Mouse (Mus musculus): ENCODE measurements around the gene Mcur1.

Gene Mcur1

DNA sequence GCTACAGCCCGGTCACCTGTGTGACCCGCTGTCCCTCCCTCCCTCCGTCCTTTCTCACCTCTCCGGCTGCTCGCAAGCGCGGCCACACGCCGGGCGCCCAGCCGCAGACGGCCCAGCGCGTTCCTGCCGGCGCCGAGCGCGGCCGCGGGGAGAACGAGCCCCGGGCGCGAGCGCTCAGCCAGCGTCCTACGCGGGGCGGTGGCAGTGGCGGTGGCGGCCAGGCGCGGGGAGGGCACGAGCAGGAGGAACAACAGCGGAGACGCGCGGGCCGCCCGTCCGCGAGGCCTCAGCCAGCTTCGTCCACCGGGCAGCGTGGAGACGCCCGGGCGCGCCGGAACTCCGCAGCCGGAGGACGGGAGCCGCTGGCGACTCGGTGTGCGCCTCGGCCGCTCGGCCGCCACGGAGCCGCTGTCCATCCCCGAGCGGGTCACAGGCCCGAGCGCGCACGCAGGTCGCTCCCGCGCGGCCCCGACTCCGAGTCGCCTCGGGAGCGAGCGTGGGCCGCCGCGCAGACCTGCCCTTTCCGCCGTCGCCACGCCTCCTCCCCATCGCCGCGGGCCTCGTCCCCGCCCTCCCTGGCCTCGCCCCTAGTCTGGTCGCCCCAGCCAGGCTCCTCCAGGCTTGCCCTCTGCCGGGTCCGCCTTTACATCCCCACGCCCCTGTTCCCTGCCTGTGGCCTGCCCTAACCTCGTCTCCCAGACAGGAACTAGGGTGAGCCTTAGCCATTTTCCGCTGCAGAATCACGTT is at the start of gene Mcur1:
Gene Mcur1, minus strand, starts transcription at position 481 of the 747 bp plus-strand sequence.
- peak; percentile 94 for DNase-seq (ENCODE audit: low read depth, low spot score)

DNA sequence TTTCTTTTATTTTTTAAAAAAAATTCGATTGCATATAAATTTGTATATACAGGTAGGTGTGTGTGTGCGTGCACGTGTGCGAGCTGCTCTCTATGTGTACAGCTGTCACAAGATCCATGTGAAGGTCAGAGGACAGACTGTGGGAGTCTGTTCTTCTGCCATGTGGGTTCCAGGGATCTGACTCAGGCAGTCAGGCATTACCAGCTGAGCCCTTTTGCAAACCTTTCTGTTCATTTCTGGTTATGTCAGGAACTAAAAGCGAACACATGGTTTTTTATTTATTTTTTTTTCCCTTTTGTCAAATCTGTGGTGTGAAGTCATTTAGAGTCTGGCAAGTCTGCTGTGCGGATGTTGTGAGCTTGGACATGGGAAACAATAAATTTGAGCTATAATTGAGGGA is 48.9 kb upstream of the Mcur1 start:
- no peak for DNase-seq (ENCODE audit: low read depth, low spot score)

DNA sequence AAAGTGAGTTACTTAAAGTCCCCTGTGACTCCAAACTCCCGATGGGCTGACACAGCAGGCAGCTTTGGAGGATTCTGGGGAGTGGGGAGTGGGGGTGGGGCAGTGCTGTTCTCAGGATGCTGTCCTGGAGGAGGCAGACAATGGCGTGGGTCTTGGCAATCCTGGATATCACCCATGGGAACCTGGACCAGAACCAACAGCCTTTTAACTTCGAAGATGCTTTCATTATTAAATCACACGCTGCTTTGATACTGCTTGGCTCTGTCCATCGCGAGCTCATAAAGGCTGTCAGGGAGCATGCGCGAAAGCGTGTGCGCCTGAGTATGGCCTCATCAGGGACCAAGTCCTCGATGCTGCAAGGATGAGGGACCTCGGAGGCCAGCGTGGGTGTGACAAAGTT is 43.1 kb upstream of the Mcur1 start:
- DNase-seq (ENCODE audit: low read depth, low spot score), result no peak

DNA sequence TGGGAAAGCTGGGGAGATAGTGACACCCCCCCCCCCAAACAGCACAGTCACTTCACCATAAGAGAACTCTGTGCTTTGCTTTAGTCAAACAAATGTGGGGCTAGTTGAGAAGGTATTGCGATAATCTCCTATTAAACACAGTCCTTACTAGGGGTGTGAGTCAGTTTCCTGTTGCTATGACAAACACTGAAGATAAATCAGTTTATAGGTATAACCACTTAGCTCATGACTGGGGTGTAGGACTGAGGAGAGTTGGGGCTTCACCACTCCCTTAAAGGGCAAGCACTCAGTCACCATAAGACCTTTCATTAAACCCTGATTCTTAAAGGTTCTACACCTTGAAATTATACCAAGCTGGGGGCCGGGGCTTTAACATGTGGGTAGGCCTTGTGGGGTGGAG is 42.4 kb upstream of the Mcur1 start:
- DNase-seq (ENCODE audit: low read depth, low spot score), result no peak

DNA sequence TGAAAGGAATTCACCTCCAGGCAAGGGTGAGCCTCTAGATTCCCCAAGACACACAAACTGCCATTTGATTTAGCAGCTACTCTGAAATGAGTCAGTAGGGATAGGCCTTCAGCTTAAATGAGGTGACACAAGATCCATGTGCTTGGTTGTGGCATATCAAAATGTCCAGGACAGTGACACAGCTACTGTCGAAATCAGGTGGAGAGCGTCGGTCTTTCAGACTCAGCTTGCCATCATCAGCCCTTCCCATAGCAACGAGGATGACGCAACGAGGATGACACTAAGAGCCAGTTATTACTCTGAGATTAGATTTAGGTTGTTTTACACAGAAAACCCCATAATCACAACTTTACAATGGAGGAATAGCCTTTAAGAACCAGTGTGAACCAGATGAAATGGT is 41.0 kb upstream of the Mcur1 start:
- no peak for DNase-seq (ENCODE audit: low read depth, low spot score)

DNA sequence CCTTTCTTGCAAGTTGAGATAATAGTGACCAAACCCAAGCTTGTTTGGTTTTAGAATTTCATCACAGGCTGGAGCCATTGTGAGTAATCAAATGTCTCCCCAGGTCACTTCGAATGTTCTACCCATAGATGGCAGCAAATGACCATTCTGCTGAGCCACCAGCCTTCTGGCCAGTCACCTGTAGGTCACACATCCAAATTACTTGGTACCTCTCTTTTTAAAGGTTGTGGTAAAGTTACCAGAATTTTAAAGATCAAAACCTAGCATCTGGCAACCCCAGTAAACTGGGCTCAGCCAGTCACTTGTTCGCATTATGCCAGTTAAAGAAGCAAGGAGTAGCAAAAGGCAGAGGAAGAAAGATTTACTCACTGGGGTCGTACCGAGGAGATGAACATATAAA is 35.9 kb upstream of the Mcur1 start:
- DNase-seq (ENCODE audit: low read depth, low spot score), result peak; percentile 54

DNA sequence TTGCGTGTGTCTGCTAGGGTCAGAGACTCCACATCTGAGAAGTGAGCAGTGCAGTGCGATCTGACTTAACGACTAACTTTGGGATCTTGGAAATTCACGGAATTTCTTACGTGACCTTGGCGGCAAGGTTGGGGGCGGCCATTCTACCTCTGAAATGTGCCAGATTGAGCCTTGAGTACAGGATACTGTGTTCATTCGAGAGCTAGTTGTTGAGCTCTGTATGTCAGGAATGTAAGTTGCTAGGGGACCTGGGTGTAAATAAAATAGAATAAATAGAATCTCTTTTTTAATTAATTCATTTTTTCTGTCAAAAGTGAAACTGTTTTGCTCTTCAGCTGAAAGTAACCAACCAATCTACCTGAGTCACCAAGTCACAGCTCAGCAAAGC is 32.7 kb upstream of the Mcur1 start:
- no peak for DNase-seq (ENCODE audit: low read depth, low spot score)

DNA sequence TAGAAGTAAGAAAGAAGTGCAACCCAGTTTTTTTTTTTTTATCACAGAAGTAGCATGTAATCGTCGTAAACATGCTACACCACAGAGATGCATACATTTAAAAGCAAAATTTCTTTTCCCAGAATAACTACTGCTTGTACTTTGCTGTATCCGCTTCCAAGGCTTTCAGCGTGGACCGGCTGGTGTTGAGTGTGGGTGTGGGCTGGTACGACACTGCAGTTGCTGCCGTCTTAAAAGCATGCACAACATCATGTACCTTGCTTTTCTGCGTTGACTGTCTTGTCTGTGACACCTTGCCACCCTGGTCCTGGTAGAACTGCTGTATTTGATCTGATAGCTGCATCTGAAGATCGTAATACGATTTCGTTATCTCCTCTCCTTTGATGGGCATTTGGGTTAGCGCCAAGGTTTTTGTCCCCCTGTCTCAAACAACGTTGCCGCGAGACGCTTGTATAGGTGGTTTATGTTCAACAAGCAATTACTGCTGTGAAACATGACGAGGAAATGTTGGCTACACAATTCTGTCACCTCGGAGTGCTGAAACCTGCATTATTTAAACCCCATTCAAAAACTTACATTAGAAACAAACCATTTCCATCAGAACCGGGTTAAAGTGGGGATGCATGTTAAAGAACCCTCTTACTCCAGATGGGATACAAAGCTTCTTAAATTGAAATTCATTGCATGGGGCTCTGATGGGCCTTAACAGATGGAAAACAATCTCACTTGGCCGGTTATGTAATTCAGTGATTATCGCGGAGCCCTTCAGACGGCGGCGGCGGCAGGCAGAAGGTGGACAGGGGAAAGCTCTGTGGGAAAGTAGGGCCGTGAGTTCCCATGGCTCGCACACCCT is 32.1 kb upstream of the Mcur1 start:
- no peak for DNase-seq (ENCODE audit: low read depth, low spot score)

DNA sequence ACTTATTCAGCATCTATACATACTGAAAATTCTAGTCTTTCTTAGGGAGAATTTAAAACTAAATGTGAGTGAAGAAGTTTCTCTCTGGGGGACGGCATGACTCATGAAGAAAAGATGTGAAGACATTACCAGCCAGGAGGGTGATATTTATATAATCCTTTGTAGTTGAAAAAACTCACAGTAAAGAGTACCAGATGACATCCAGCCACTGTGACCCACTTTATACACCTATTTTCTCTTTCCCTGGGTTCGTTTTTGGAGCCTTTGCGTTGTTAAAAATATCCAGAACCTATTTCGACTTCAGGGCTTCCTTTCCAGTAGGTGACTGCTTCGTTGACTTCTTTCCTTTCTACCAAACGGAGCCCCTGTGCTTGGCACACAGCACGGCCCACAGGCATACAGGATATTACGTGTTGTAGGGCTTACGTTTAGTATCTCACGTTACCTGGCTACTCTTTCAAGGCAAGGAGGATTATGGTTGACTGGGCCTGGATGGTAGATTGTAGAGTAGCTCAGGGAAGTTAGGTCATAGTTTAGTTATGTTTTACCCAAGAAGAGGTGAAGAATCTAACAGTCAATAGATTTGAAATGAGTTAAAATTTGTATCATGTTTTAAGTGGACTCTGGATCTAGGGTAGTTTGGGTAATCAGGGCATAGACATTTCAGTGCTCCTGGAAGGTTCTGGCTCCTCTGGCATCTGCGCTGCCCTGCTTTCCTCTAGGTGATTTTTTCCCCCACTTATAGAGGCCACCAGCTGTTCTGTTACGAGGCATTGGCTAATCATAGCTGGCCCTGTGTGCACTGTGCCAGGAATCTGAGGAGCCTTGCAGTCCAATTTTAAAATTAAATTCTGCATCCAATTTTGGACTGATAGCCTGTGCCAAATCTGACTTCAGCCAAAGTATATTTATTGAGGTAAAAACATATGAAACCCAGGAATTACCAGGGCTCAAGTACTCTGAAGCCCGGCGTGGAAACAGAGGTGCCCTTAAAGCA is 28.2 kb upstream of the Mcur1 start:
- DNase-seq (ENCODE audit: low read depth, low spot score), result no peak

DNA sequence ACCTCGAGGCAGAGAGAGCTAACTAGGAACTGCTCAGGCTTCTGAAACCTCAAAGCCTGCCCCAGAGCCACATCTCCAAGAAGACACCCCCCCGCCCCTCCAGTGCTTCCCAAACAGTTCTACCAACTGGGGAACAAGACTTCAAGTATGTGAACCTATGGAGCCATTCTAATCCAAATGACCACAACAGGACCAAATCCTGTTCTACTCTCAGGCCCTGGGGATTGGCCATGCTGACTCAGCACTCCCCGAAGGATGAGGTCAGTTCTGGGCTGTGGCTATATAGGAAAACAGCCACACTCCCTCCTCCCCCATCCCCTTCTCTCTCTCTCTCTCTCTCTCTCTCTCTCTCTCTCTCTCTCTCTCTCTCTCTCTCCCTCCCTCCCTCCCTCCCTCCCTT is 27.0 kb upstream of the Mcur1 start:
- no peak for DNase-seq (ENCODE audit: low read depth, low spot score)

DNA sequence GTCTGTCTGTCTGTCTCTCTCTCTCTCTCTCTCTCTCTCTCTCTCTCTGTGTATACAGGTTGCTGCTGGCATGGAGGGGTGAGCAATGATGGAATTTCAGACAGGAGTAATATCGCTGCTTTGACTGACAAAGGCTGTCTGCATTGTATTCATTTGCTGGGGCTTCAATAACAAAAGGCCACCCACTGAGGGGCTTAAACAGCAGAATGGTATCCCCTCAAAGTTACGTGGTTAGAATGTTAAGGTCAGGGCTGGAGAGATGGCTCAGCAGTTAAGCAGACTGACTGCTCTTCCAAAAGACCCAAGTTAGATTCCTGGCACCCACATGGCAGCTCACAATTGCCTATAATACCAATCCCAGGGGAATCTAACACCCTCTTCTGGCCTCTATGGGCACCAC is 25.3 kb upstream of the Mcur1 start:
- DNase-seq (ENCODE audit: low read depth, low spot score), result no peak

DNA sequence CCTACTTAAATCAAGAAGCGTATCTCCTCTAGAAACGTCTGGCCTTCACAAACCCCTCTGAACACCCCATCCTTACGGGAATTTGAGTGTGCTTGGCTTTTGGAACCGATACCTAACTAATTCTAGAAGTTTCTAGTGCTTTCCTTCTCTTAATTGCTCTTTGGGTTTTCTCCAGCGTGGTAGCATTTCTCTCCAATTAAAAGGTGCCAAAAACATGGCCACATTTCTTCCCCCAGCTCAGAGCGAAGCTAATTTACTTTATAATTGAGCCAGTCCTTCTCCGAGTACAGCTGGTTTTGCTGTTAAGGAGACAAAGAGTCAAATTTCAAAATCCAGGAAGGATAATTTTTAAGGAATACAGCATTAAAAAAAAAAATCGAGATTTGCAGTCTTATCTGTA is 23.5 kb upstream of the Mcur1 start:
- no peak for DNase-seq (ENCODE audit: low read depth, low spot score)

DNA sequence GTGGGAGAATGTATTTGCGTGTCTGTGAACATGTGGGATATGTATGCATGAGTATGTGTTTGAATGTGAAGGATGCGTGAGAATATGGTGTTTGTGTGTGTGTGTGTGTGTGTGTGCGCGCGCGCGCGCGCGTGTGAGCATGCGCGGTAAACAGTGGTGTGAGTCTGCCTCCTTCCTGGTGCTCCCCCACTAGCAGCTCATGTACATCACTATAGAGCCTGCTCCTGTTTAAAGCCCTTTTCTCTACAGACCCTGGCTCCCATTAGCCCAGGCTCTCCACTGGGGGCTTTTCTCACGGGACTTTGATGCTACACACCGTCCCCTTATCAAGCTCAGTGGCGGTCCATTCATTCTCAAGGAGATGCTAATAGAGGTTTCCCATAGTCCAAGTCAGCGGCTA is 23.0 kb upstream of the Mcur1 start:
- DNase-seq (ENCODE audit: low read depth, low spot score), result no peak

DNA sequence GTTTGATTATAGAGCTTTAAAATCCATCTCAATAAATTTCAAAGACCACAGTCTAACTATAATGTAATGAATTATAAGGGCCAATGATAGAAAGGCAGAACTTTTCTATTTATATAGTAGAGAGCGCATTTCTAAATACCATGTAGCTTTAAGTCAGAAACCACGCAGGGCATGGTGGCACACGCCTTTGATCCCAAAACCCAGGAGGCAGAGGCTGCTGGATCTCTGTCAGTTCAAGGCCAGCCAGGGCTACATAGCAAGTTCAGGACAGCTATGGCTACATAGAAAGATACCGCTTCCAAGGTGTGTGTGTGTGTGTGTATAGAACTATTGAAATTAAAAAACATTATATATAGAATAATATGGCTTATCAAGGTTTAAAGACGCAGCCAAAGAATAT is 20.7 kb upstream of the Mcur1 start:
- DNase-seq (ENCODE audit: low read depth, low spot score), result no peak

DNA sequence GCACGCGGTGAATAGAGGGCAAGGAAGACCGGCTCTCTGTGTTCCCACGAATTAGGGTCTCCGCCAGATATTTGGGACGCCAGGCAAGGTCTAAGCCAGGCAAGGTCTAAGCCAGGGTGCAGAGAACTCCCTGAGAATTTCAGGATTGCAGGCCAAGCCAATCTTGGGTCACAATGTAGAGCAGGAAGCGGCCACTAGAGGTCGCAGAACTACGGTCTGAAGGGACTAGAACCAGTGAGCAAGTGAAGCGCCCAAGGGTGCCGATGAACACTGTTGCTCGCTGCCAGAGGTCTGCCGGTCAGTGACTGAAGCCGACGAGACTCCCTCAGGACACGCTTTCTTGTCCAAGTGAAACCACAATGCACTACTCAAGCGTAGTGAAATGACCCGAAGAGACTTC is 19.7 kb upstream of the Mcur1 start:
- peak; percentile 45 for DNase-seq (ENCODE audit: low read depth, low spot score)

DNA sequence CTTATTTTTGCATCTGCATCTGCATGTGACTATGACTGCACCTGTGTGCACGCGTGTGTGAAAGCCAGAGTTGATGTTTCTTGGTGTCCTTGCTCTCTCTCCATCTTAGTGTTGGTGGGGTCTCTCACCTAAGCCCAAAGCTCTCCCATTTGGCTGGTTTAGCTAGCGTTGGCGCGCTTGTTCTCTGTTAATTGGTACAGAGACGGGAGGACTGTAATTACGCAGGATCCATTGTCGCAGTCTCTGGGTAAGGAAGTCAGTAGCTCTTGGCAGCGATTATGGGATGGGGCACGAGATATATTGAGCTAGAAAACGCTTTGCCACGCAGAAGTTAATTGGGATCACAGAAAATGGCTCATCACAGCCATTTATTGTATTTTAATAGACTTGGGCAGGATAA is 17.8 kb upstream of the Mcur1 start:
- DNase-seq (ENCODE audit: low read depth, low spot score), result no peak

DNA sequence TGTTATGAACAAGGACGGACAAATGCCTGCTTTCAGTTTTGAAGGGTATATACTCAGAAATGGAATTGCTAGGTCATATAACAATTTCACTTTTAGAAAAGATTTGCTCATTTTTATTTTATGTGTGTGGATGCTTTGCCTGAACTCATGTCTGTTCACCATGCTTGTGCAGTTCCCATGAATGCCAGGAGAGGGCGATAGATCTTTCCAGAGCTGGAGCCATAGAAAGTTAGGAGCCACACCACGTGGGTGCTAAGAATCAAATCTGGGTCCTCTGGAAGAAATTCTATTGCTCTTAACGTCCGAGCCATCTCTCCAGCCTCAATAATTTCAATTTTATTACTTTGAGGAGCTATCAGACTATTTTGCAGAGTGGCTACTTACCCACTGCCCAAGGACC is 17.3 kb upstream of the Mcur1 start:
- DNase-seq (ENCODE audit: low read depth, low spot score), result peak; percentile 30

DNA sequence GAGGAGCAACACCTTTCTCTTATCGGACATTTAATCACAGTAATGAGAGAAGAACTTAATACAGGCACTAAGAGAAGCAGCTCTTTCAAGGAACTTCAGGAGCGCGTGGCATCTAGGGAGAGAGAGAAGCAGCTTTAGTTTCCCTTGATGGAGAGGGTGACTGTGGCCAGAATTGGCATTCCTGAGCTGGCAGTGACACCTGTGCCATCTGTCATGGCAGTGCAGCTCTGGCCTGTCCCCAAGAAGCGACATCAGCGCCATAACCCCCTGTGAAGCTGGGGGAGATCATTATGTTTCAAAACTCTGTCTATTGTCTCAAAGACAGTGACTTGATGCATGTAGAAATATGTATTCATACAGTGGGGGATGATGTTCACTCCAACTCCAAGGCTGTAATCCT is 15.4 kb upstream of the Mcur1 start:
- DNase-seq (ENCODE audit: low read depth, low spot score), result no peak

DNA sequence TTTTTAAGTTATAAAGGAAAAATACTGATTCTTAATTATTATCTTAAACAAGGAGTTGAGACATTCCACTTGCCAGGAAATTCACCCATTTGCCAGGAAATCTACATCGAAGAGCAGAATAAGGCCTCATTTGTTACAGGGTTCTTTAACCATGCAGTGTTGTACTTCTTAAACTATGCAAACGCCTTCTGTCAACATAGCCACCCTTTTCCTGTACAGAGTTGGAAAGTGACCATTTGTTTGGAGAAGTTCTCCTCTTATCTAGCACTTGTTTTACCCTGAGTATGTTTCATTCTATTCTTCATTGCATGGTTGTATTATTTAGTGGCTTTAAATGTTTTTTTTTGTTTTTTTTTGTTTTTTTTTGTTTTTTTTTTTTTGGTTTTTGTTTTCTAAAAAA is 14.0 kb upstream of the Mcur1 start:
- DNase-seq (ENCODE audit: low read depth, low spot score), result no peak

DNA sequence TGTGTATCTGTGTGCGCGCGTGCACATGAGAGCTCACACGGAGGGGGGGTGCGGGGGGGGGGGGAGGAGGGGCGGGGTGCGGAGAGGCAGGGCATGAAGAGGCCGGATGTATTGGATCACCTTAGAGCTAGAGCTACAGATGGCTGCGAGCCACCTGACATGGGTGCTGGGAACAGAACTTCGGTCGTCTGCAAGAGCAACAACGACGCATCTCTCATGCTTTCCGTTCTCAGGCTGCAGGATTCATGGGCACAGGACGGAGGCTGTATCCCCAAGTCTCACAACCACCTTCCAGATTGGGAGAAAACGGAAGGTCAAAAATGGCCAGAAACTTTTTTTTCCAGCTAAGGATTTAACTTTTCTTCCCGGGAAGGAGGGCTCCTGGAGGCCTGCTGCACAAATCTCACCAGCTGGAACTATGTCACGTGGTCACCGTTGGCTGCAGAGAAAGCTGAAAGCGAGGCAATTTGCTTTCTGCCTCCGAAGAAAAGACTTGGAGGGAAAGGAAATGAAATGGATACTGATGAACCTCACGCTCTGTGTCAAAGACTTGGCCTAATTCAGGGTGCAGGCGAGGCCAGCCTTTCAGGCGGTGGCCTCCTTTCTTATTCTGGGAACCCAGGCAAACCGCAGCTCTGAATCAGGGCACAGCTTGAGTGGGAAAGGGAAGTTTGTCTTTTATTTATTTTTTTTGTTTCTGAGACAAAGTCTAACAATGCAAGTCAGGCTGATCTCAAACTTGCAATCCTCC is 7.3 kb upstream of the Mcur1 start:
- no peak for DNase-seq (ENCODE audit: low read depth, low spot score)

DNA sequence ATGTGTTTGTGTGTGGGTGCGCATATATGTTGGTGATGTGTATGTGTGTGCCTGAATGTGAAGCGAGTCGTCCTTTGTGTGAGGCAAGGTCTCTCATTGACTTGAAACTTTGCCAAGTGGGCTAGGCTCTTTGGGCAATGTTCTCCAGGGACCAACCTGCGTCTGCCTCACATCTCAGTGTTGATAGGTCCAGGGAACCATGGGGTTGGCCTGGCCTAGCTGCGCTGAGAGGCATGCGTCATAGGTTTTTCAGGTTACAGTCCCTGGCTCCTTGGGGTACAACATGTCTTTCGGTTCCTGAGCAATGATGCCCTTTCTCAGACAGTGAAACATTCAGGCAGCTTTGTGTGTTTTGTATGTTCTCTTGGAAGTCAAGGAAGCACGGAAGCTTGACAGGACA is 6.2 kb upstream of the Mcur1 start:
- no peak for DNase-seq (ENCODE audit: low read depth, low spot score)

All from CD4-positive helper T cell, adult 2 months (primary cell).